Mouse (Mus musculus) stomach, postnatal 0 days (tissue): Measurements from ENCODE around the gene Pde10a. TPM values are rescaled to one million over a fixed set of nuclear protein-coding genes. Genes with fewer than 3 reads are reported as not detected.

Source experiments
- ATAC-seq: fragments of 200-750 bp; cut with Nextera tagmentation; 2 replicates; pipeline ENCODE4 v1.8.0; 2017; ENCODE audit not compliant: low FRiP score, low TSS enrichment
- DNase-seq: peaks from one replicate; pipeline ENCODE4 v3.0.0-alpha.2; 2016; ENCODE audit warnings: low spot score
- H3K27ac ChIP-seq: fragments of 300-500 bp; sonication (generic); replicated peaks from 2 replicates; pipeline ENCODE4 v1.5.1; 2014; ENCODE audit warnings: mild to moderate bottlenecking, control low read depth
- H3K27me3 ChIP-seq: fragments of 300-500 bp; sonication (generic); 2 replicates; pipeline ENCODE4 v1.6.1; 2014; ENCODE audit warnings: low read length; ENCODE audit not compliant: control insufficient read depth, insufficient read depth
- H3K36me3 ChIP-seq: fragments of 300-500 bp; sonication (generic); 2 replicates; pipeline ENCODE4 v1.6.1; 2014; ENCODE audit warnings: low read length, mixed read lengths; ENCODE audit not compliant: control insufficient read depth, insufficient read depth
- H3K4me1 ChIP-seq: fragments of 300-500 bp; sonication (generic); replicated peaks from 2 replicates; pipeline ENCODE4 v1.6.1; 2014; ENCODE audit warnings: antibody characterized with exemption; ENCODE audit not compliant: control insufficient read depth, insufficient read depth
- H3K4me2 ChIP-seq: fragments of 300-500 bp; sonication (generic); replicated peaks from 2 replicates; pipeline ENCODE4 v1.6.1; 2014; ENCODE audit warnings: low read depth, mild to moderate bottlenecking, control low read depth, moderate library complexity
- H3K4me3 ChIP-seq: fragments of 300-500 bp; sonication (generic); 2 replicates; pipeline ENCODE4 v1.5.1; 2014; ENCODE audit warnings: low read depth, low read length, control low read depth
- H3K9ac ChIP-seq: fragments of 300-500 bp; sonication (generic); 2 replicates; pipeline ENCODE4 v1.6.1; 2014; ENCODE audit warnings: mild to moderate bottlenecking, low read length, control low read depth, mixed read lengths
- H3K9me3 ChIP-seq: fragments of 300-500 bp; sonication (generic); 2 replicates; pipeline ENCODE4 v1.6.1; 2016; ENCODE audit warnings: low read length; ENCODE audit not compliant: control insufficient read depth
- CTCF ChIP-seq: IDR thresholded peaks from 2 replicates; pipeline ENCODE4 v1.5.1; 2016; ENCODE audit warnings: antibody characterized with exemption, low read depth, mild to moderate bottlenecking, moderate library complexity
- EP300 ChIP-seq: optimal IDR thresholded peaks from 2 replicates; pipeline ENCODE3; 2016; ENCODE audit warnings: antibody characterized with exemption
- WGBS: fragments of 180-500 bp; shearing (Covaris S2); extraction: QIAGEN DNeasy Blood & Tissue Kit; methylation state at CpG from one replicate; pipeline ENCODE4 v1.1.7; 2014; 5-methylcytosine and 5-hydroxymethylcytosine counted together
- polyA plus RNA-seq: library from polyadenylated mRNA; unstranded; fragments of >200 nt; fragmentation: Nextera tagmentation; extraction: Ambion mirVana; gene quantifications from 2 replicates; pipeline ENCODE4 v1.2.1, GENCODE M21; 2015

The Pde10a gene
- polyA plus RNA-seq, 1 experiment from 2014 or later: 0.69 TPM

GRCm38 (mm10) chr17:8499564-8500117, 25.5 kb upstream of the Pde10a start:
- ATAC-seq: no peak

GRCm38 (mm10) chr17:8504381-8504780, 20.8 kb upstream of the Pde10a start:
- no peaks in the 10 kb centered on the region for H3K27me3 ChIP-seq
- WGBS: 79% methylated on average over 3 of the region's 3 CpGs
- TF ChIP-seq CTCF: no peak
- no peak for TF ChIP-seq EP300
- no peak overlapping the region for H3K9ac ChIP-seq
- no peak overlapping the region for H3K4me2 ChIP-seq
- H3K27ac ChIP-seq: no peak overlapping the region
- H3K4me3 ChIP-seq: no peak overlapping the region
- no peak for ATAC-seq
- DNase-seq: no peak
- no peaks in the 10 kb centered on the region for H3K9me3 ChIP-seq
- peaks cover 6% of the 10 kb centered on the region for H3K4me1 ChIP-seq
- no peaks in the 10 kb centered on the region for H3K36me3 ChIP-seq

More at GRCm38 (mm10) chr17:8499564-8500117, 25.5 kb upstream of the Pde10a start:
- Histone ChIP-seq H3K27ac (no peak overlapping the region), H3K9me3 (no peaks in the 10 kb centered on the region), H3K4me3 (no peak overlapping the region), H3K4me2 (no peak overlapping the region), H3K4me1 (no peaks in the 10 kb centered on the region), H3K27me3 (no peaks in the 10 kb centered on the region), H3K9ac (no peak overlapping the region), H3K36me3 (no peaks in the 10 kb centered on the region)
- TF ChIP-seq CTCF: no peak
- WGBS: 57% methylated on average over 4 of the region's 4 CpGs
- DNase-seq: no peak

GRCm38 (mm10) chr17:8505669-8506426, 19.3 kb upstream of the Pde10a start:
- Histone ChIP-seq H3K4me3 (peak overlapping the region; percentile 19; the same call in 1 of the 2 replicates), H3K4me2 (peak overlapping the region; percentile 47), H3K27me3 (no peaks in the 10 kb centered on the region), H3K27ac (0 out of 2 replicates have a peak overlapping the region, but pooled peaks have one; percentile 10), H3K4me1 (peaks cover 6% of the 10 kb centered on the region), H3K9ac (0 out of 2 replicates have a peak overlapping the region, but pooled peaks have one; percentile 19), H3K36me3 (no peaks in the 10 kb centered on the region), H3K9me3 (no peaks in the 10 kb centered on the region)
- WGBS: 1% methylated on average over 20 of the region's 20 CpGs
- TF ChIP-seq EP300: no peak
- peak; percentile 47 for TF ChIP-seq CTCF
- peak; percentile 76 for DNase-seq
- ATAC-seq: peak; percentile 67; the same call in 1 of the 2 replicates

GRCm38 (mm10) chr17:8506726-8507125, 18.4 kb upstream of the Pde10a start:
- TF ChIP-seq CTCF (no peak), EP300 (no peak)
- 57% methylated on average over 6 of the region's 6 CpGs for WGBS

GRCm38 (mm10) chr17:8507654-8508053, 17.5 kb upstream of the Pde10a start:
- Histone ChIP-seq H3K4me3 (no peak overlapping the region), H3K27me3 (no peaks in the 10 kb centered on the region), H3K4me1 (peaks cover 6% of the 10 kb centered on the region), H3K9ac (no peak overlapping the region), H3K9me3 (no peaks in the 10 kb centered on the region), H3K27ac (no peak overlapping the region), H3K4me2 (no peak overlapping the region), H3K36me3 (no peaks in the 10 kb centered on the region)
- ATAC-seq (no peak), DNase-seq (no peak)
- no peak for TF ChIP-seq EP300
- no peak for TF ChIP-seq CTCF
- 10% methylated on average over 3 of the region's 3 CpGs for WGBS

More at GRCm38 (mm10) chr17:8506726-8507125, 18.4 kb upstream of the Pde10a start:
- Histone ChIP-seq H3K36me3 (no peaks in the 10 kb centered on the region), H3K27ac (no peak overlapping the region), H3K27me3 (no peaks in the 10 kb centered on the region), H3K4me2 (no peak overlapping the region), H3K4me3 (no peak overlapping the region), H3K9ac (no peak overlapping the region), H3K4me1 (peaks cover 6% of the 10 kb centered on the region), H3K9me3 (no peaks in the 10 kb centered on the region)
- ATAC-seq (no peak), DNase-seq (no peak)
